Mouse (Mus musculus) thymus, postnatal 0 days (tissue): ENCODE measurements at regions not wholly inside any gene's neighbourhood (a gene's known extent, or its start where the extent isn't known, plus 50 kb on each side); places are given as distances from the start of the nearest gene placed in this dataset.
"Not testable (repeated sequence)": the region's sequence is repeated elsewhere in the genome, so short reads cannot be mapped to it uniquely, and the experiment has no call there.

Source experiments
- DNase-seq: peaks from one replicate; pipeline ENCODE4 v3.0.0-alpha.2; 2015; ENCODE audit warnings: low spot score

GRCm38 (mm10) chr5:14309981-14310380 is 204.7 kb upstream of the Pclo start:
- DNase-seq: no peak

- no peak for DNase-seq
Measured at GRCm38 (mm10) chr5:14311729-14312128, 203.0 kb upstream of the Pclo start.

GRCm38 (mm10) chr5:14320216-14320615 is 194.5 kb upstream of the Pclo start:
- DNase-seq: no peak

- DNase-seq: no peak
Measured at GRCm38 (mm10) chr5:14322000-14322399, 192.7 kb upstream of the Pclo start.

GRCm38 (mm10) chr5:14360446-14360845 is 154.3 kb upstream of the Pclo start:
- DNase-seq: no peak

- DNase-seq: peak; percentile 7
Measured at GRCm38 (mm10) chr5:14389184-14389890, 125.4 kb upstream of the Pclo start.

GRCm38 (mm10) chr5:14391793-14392192 is 122.9 kb upstream of the Pclo start:
- no peak for DNase-seq

- not testable (repeated sequence) for DNase-seq
Measured at GRCm38 (mm10) chr5:14403381-14403780, 111.3 kb upstream of the Pclo start.

- DNase-seq: no peak
Measured at GRCm38 (mm10) chr5:14404344-14404743, 110.4 kb upstream of the Pclo start.

- no peak for DNase-seq
Measured at GRCm38 (mm10) chr5:14415234-14415862, 99.4 kb upstream of the Pclo start.

- DNase-seq: no peak
Measured at GRCm38 (mm10) chr5:14453082-14453481, 61.6 kb upstream of the Pclo start.
